Mouse (Mus musculus): Measurements from ENCODE around the gene Tha1.

The Tha1 gene

GRCm38 (mm10) chr11:117881787-117882186 is 8.5 kb upstream of the Tha1 start:
- DNase-seq (ENCODE audit: low read depth, low spot score) = no peak

- no peak for DNase-seq (ENCODE audit: low read depth, low spot score)
These were observed 7.7 kb upstream of the Tha1 start for GRCm38 (mm10) chr11:117880977-117881358.

DNA sequence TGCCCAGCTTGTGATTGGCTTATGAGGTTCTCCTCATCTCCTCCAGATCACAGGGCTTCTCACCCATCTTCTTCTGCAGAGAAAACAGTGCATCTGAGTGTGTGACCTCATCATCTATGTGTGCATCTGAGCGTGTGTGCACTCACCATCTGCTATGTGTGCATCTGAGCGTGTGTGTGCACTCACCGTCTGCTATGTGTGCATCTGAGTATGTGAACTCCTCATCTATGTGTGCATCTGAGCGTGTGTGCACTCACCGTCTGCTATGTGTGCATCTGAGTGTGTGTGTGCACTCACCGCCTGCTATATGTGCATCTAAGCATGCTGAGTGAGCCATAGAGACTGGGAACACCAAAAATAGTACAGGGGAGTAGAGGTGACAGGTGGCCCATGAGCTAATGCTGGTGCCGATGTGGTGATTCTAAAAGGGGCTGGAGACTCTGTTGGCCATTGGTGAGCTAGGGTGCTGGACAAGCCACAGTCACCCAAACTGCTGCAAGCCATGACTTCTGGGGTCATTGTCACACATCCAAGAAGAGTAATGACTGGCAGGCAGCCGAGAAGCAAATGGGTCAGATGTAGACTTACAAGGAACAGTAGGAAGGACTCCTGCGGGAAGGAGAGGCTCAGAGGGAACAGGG is 7.2 kb upstream of the Tha1 start:
- DNase-seq (ENCODE audit: low read depth, low spot score) = no peak

- DNase-seq (ENCODE audit: low read depth, low spot score) = no peak
These were observed 6.4 kb upstream of the Tha1 start for GRCm38 (mm10) chr11:117879676-117880075.

DNA sequence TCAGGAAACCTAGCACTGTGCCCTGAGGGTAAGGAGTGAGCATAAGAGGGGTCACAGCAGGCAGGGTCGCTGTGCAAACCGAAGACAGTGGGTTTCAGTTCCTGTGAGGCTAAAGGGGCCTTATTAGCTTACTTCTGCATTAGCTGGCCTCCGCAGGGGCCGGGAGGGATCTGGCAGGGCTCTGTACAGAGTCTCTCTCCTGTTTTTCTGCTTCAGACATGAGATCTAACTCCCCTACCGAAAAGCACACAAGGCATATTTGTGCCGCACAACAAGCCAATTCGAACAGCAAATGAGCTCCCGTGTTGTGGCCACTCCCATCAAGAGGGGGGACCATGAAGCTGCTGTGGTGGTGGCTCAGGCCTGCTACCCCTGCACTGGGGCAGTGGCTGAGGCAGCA is 5.6 kb upstream of the Tha1 start:
- DNase-seq (ENCODE audit: low read depth, low spot score) = no peak

DNA sequence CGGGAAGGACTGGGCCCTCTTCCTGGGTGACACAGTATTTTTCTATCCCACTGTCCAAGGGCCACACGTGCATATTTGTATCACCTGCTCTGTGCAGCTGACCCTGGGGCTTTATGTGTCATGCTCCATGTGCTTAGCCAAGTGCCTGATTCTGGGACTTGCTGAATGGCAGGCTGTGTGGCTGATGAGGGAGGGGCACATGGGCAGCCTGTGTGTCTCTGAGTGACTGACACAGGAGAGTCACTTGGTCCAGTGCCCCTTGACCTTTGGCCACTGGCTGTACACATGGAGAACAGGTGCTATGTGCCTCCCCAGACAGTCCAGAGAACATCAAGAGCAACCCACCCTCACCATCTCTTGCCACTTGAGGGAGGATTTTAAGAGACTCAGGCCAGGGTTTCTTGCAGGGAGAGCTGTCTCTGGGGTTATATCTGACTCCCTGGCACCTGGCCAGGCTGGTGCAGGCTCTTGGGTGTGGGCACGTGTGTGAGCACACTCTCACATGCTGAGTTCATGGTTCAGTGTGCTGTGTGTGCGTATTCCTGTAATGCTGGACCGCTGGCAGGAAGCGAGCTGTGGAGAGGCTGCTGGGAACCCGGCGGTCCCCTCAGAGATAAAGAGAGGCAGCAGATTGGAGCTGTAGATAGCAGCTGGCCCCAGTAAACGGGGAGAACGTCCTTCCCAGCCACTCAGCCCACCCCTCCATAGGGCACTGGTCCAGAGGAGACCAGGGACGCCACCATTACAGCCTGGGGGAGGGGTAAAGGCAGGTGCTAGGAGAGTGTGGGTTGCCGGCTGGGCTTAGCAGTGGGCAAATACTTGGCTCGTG is 4.8 kb upstream of the Tha1 start:
- DNase-seq (ENCODE audit: low read depth, low spot score) = no peak

- no peak for DNase-seq (ENCODE audit: low read depth, low spot score)
These were observed 2.4 kb upstream of the Tha1 start for GRCm38 (mm10) chr11:117875681-117876080.

DNA sequence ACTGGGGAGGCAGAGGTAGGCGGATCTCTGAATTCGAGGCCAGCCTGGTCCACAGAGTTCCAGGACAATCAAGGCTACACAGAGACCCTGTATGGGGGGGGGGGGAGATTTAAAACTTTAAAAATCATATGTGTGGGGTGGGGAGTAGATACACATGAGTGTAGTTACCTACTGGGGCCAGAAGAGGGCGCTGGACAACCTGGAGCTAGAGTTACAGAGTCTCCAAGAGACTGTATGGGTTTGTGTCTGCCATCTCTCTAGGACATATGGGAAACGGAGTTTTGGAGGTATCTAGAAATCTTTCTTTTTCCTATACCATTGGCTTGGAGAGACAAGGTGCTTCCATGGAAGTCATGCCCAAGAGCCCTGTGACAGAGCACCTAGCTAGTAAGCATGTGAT is 1.1 kb upstream of the Tha1 start:
- DNase-seq (ENCODE audit: low read depth, low spot score) = no peak

DNA sequence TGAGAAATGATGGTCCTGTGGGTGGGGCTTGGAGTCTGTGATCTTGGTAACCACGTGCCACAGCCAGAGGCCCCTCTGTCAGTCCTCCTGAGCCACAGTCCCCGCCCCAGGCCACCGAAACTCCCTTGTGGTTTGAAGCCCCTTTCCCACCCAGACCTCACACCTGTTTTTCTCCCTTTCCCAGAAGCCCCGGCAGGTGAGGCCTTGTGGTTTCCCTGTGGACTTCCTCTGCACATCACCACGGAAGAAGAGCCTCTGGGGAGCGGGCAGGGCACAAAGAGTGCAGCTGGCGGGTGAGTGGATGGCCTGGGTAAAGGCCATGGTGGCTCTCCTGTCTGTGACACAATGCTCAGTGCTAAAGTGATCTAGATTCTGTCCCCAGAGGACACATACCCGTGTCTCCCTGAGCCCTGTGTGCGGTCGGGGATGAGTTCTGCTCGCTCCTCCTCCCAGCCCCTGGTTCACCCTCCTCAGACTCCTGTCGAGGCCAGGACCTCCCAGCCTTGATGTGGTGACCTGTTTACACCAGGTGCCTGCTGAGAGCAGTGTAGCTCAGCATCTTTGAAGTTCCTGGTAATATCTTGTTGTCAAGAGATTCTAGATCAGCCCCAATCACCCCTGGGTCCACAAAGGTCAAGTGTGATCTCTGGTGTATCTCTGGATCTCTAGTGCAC is 1.2 kb downstream of the Tha1 start:
- DNase-seq (ENCODE audit: low read depth, low spot score) = no peak

DNA sequence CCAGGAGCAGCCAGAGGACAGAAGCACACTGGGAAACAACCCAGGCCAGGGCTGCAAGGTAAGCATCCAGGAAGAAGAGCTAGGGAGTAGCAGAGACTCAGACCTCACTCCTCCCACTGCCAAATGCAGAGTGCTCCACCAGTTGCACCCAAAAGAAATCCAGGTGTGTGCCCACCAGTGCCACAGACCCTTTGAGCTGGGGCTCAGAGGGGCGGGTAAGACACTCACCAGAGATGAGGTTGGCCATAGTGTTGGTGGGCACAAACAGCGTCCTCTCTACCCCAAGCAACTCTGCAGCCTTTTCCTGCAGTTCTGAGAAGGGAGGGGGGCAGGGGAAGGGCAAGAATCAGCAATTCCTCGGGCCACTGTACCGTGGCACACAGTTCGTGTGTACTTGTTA is 1.9 kb downstream of the Tha1 start:
- DNase-seq (ENCODE audit: low read depth, low spot score) = no peak

GRCm38 (mm10) chr11:117870688-117871365 is 2.5 kb downstream of the Tha1 start:
- DNase-seq (ENCODE audit: low read depth, low spot score) = peak; percentile 64

GRCm38 (mm10) chr11:117865988-117866387 is 7.3 kb downstream of the Tha1 start:
- DNase-seq (ENCODE audit: low read depth, low spot score) = no peak

DNA sequence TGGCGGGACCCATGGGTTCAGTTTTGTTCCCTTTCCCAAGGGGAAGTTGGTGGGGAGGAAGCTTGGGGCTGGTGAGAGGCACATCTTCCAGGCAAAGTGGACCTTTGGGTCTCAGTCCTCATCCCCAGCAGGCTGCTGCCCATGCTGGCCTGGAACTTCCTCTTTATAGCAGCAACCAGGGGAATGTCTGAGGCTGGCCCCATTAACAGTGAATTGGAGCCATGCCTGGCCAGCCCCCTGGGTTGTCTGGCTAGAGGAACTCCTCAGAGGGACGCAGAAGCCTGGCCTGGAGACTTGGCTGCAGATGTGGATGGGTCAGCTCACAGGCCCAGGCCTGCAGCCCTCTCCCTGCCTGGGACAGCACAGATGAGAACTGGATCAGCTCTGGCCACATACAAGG is 8.5 kb downstream of the Tha1 start:
- no peak for DNase-seq (ENCODE audit: low read depth, low spot score)

GRCm38 (mm10) chr11:117863174-117863856 is 10.0 kb downstream of the Tha1 start:
- DNase-seq (ENCODE audit: low read depth, low spot score) = no peak

GRCm38 (mm10) chr11:117860601-117861000 is 12.7 kb downstream of the Tha1 start, which contains the start of gene Tmem235:
TSS of gene Tmem235 (plus strand) at chr11:117860752.
- DNase-seq (ENCODE audit: low read depth, low spot score) = no peak

DNA sequence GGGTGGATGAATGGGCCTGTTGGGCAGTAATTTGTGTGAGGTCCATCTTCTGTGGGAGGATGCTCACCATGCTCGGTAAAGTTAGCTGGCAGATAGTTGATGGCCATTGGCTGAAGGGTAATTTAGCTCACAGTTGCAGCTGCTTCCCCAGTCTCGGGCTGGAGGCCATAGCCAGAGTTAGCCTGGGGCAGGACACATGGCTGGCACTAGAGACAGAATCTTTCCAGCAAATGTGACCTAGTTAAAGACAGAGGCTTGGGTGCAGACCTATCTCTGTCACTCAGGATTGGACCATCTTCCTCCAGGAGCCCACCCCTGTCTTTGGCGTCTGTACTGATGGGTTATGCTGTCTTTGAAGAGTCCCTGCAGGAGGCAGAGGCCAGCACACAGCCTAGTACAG is 14.9 kb downstream of the Tha1 start:
- DNase-seq (ENCODE audit: low read depth, low spot score) = no peak

GRCm38 (mm10) chr11:117857462-117857861 is 15.8 kb downstream of the Tha1 start:
- no peak for DNase-seq (ENCODE audit: low read depth, low spot score)

DNA sequence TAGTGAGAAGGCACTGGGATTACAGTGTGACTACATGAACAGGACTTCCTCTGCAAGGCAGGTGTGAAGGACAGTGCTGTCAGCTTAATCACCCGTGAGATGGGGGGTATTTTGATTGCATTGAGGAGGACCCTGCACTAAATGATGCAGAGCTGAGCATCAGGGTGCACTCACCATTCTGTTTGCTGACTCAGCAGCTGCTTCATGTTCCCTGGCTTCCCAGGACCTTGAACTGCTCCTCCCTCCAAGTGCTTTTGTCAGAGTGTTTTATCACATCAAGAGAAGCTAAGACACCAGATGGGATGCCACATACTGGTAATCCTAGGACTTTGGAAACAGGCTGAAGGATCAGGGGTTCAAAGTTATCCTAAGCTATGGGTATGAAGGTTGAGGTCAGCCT is 17.3 kb downstream of the Tha1 start:
- DNase-seq (ENCODE audit: low read depth, low spot score) = no peak

DNA sequence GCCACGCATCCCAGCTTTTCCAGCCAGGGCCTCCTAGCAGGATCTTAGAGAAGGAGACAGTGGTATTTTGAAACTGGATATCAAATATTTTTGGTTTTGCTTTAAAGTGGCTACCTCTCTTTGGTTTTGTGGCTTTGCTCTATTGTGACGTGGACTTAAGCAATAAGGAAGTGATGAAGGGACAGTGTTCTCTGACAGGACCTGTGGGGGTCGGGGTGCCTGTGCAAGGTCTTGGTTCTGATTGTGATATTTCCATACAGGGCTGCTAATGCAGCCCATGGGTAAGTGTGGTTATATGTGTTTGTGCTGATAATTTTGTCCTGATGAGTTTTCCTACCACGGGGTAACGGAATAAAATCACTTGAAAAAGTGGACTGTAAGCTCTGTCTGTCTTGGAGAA is 17.9 kb downstream of the Tha1 start:
- DNase-seq (ENCODE audit: low read depth, low spot score) = no peak

GRCm38 (mm10) chr11:117854241-117854640 is 19.0 kb downstream of the Tha1 start:
- no peak for DNase-seq (ENCODE audit: low read depth, low spot score)

DNA sequence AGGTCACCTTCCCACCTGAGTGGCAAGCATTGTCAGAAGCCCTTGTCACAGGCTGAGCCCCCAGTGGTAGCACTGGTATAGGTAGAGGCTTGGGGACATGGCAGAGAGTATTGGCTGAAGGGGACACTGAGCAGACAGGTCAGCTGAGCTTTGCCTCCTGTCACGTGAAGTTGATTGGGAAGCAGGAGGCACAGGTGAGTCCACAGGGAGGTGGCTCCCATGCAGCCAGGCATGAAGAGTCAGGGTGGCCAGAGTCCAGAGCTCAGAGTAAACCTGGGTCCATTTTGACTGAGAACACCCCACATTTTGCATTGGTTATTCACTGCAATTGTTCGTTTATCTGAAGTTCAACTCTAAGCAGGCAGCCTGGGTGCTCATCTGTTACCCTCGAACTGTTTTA is 20.4 kb downstream of the Tha1 start:
- DNase-seq (ENCODE audit: low read depth, low spot score) = no peak

All from retina, adult 2 months (tissue).